Comparison of ENCODE assay signal across 7 mouse cellular contexts in genomic region chr6:90462181-90462706, GRCm38 (mm10). TPM values are rescaled to one million over a fixed set of nuclear protein-coding genes. Genes with fewer than 3 reads are reported as not detected.
DNase-seq lines count a peak whose midpoint lies in the region; ATAC-seq and TF ChIP-seq lines count a peak whose summit lies in the region.

Gene Klf15 (plus strand): TSS chr6:90462576.

- WGBS in embryonic facial prominence, embryonic 14.5 days, result 1% methylated on average over 22 of the region's 70 CpGs
- WGBS in heart, adult 2 months, result 1% methylated on average over 69 of the region's 70 CpGs
- WGBS in midbrain, embryonic 11.5 days, result under 1% methylated on average over 70 of the region's 70 CpGs
- WGBS in stomach, embryonic 14.5 days, result under 1% methylated on average over 70 of the region's 70 CpGs

- peak within 1 kb of the TSS; percentile 68 for H3K4me3 ChIP-seq in embryonic facial prominence, embryonic 14.5 days (ENCODE audit: low read depth, low read length)
- H3K4me3 ChIP-seq in heart, adult 2 months, result peak within 1 kb of the TSS; percentile 94
- H3K4me3 ChIP-seq in midbrain, embryonic 11.5 days (ENCODE audit: low read depth, low read length), result peak within 1 kb of the TSS; percentile 61
- H3K4me3 ChIP-seq in stomach, embryonic 14.5 days (ENCODE audit: low read depth, low read length), result peak within 1 kb of the TSS; percentile 59

- TF ChIP-seq CTCF in heart, adult 2 months (IDR thresholded peaks at IDR 0.05), result no peak

- DNase-seq in embryonic facial prominence, embryonic 14.5 days (ENCODE audit: low spot score), result peak; percentile 84
- DNase-seq in heart, adult 2 months, result peak; percentile 92
- DNase-seq in kidney, adult 18-20 months, result peak; percentile 90
- DNase-seq in left cerebral cortex, postnatal 36 days (ENCODE audit: low spot score in 2 of 2), result peak; percentile 87 to 94
- peak; percentile 97 for DNase-seq in midbrain, embryonic 11.5 days (ENCODE audit: low spot score, missing footprints)

- no peaks in the 10 kb centered on the region for H3K36me3 ChIP-seq in embryonic facial prominence, embryonic 14.5 days (ENCODE audit: control insufficient read depth, insufficient read depth, low read length)
- H3K36me3 ChIP-seq in heart, adult 2 months (ENCODE audit: control insufficient read depth, insufficient read depth, low read length), result peaks cover 3% of the 10 kb centered on the region; the same call in 1 of the 2 replicates
- H3K36me3 ChIP-seq in midbrain, embryonic 11.5 days (ENCODE audit: control insufficient read depth, insufficient read depth, low read length), result no peaks in the 10 kb centered on the region
- H3K36me3 ChIP-seq in stomach, embryonic 14.5 days (ENCODE audit: control insufficient read depth, insufficient read depth, low read length), result no peaks in the 10 kb centered on the region

- no peaks in the 10 kb centered on the region for H3K9me3 ChIP-seq in embryonic facial prominence, embryonic 14.5 days (ENCODE audit: control insufficient read depth, low read length)
- no peaks in the 10 kb centered on the region for H3K9me3 ChIP-seq in midbrain, embryonic 11.5 days (ENCODE audit: control insufficient read depth, low read length)
- H3K9me3 ChIP-seq in stomach, embryonic 14.5 days (ENCODE audit: control insufficient read depth, low read depth, low read length), result no peaks in the 10 kb centered on the region

- peaks cover 22% of the 10 kb centered on the region for H3K27me3 ChIP-seq in embryonic facial prominence, embryonic 14.5 days (replicated peaks; ENCODE audit: control insufficient read depth, insufficient read depth, low read length)
- no peaks in the 10 kb centered on the region for H3K27me3 ChIP-seq in heart, adult 2 months (ENCODE audit: control insufficient read depth, insufficient read depth, low read length)
- peaks cover 23% of the 10 kb centered on the region for H3K27me3 ChIP-seq in midbrain, embryonic 11.5 days (ENCODE audit: control insufficient read depth, insufficient read depth, low read length)
- peaks cover 14% of the 10 kb centered on the region; the same call in 1 of the 2 replicates for H3K27me3 ChIP-seq in stomach, embryonic 14.5 days (ENCODE audit: control insufficient read depth, insufficient read depth, low read length)

- H3K79me2 ChIP-seq in heart, adult 2 months (replicated peaks; ENCODE audit: control insufficient read depth, insufficient read depth, low read length), result no peaks in the 10 kb centered on the region

- TF ChIP-seq POLR2A in heart, adult 2 months (IDR thresholded peaks at IDR 0.05; ENCODE audit: insufficient read depth, low read depth, low read length), result peak; percentile 56; the same call in 1 of the 2 replicates

- H3K4me2 ChIP-seq in embryonic facial prominence, embryonic 14.5 days (ENCODE audit: low read depth, low read length), result peak within 1 kb of the TSS; percentile 100
- H3K4me2 ChIP-seq in midbrain, embryonic 11.5 days, result peak within 1 kb of the TSS; percentile 100
- H3K4me2 ChIP-seq in stomach, embryonic 14.5 days (replicated peaks; ENCODE audit: low read depth, low read length), result peak within 1 kb of the TSS; percentile 100

- peak; percentile 78 for ATAC-seq in cerebellum, adult (ENCODE audit: insufficient number of reproducible peaks, low FRiP score, low TSS enrichment)
- peak; percentile 82 for ATAC-seq in embryonic facial prominence, embryonic 14.5 days (ENCODE audit: low read depth)
- peak; percentile 87 for ATAC-seq in midbrain, embryonic 11.5 days (ENCODE audit: low FRiP score)
- ATAC-seq in stomach, embryonic 14.5 days (ENCODE audit: insufficient number of reproducible peaks, insufficient read depth, low FRiP score, low read depth), result peak; percentile 80

- TF ChIP-seq EP300 in heart, adult 2 months (IDR thresholded peaks at IDR 0.05; ENCODE audit: insufficient read depth, low read depth, low read length), result peak; percentile 25; the same call in 1 of the 2 replicates

- H3K4me1 ChIP-seq in embryonic facial prominence, embryonic 14.5 days (ENCODE audit: control insufficient read depth, insufficient read depth, low read length), result peaks cover 10% of the 10 kb centered on the region
- peaks cover 15% of the 10 kb centered on the region for H3K4me1 ChIP-seq in heart, adult 2 months (ENCODE audit: control insufficient read depth, insufficient read depth, low read length)
- peaks cover 14% of the 10 kb centered on the region for H3K4me1 ChIP-seq in midbrain, embryonic 11.5 days (ENCODE audit: control insufficient read depth, insufficient read depth, low read length)
- H3K4me1 ChIP-seq in stomach, embryonic 14.5 days (ENCODE audit: control insufficient read depth, insufficient read depth, low read length), result peaks cover 13% of the 10 kb centered on the region; the same call in 1 of the 2 replicates

- no peak within 1 kb of the TSS for H3K27ac ChIP-seq in embryonic facial prominence, embryonic 14.5 days (replicated peaks; ENCODE audit: low read depth, low read length)
- H3K27ac ChIP-seq in heart, adult 2 months, result peak within 1 kb of the TSS; percentile 98
- H3K27ac ChIP-seq in midbrain, embryonic 11.5 days (ENCODE audit: low read depth, low read length), result no peak within 1 kb of the TSS
- no peak within 1 kb of the TSS for H3K27ac ChIP-seq in stomach, embryonic 14.5 days (ENCODE audit: low read length)

- intact Hi-C loops in heart, adult 2 months (cut with DNase I), result loop anchor here (1.0 to 10.0 kb wide), 2 partner anchors 53 to 1117 kb away; no protein-coding TSS in a partner anchor
- intact Hi-C loops in left cerebral cortex, postnatal 36 days (cut with DNase I), result loop anchor here (2.0 to 5.0 kb wide), 2 partner anchors 45 to 75 kb away; no protein-coding TSS in a partner anchor

- H3K9ac ChIP-seq in embryonic facial prominence, embryonic 14.5 days (ENCODE audit: low read depth, low read length), result peak within 1 kb of the TSS; percentile 71
- H3K9ac ChIP-seq in heart, adult 2 months (ENCODE audit: low read depth, low read length), result peak within 1 kb of the TSS; percentile 86
- H3K9ac ChIP-seq in midbrain, embryonic 11.5 days (ENCODE audit: low read length), result peak within 1 kb of the TSS; percentile 72
- peak within 1 kb of the TSS; percentile 58 for H3K9ac ChIP-seq in stomach, embryonic 14.5 days (replicated peaks; ENCODE audit: low read depth, low read length)

RNA-seq across cellular contexts. Expression of gene Klf15, which starts in this region (rescaled TPM):
- 7.0 and 8.4 TPM in 2 replicates for polyA plus RNA-seq in embryonic facial prominence, embryonic 14.5 days (2014; fragmentation: Nextera tagmentation; extraction: Ambion mirVana)
- total RNA-seq in heart, adult 2 months (2021), result 10 to 100 TPM; 64.7 to 67.4 TPM
- 54.7 and 60.2 TPM in 2 replicates for polyA plus RNA-seq in heart, adult 2 months (2012; rRNA removed)
- 10 to 100 TPM; 26.4 to 27.2 TPM for total RNA-seq in left cerebral cortex, postnatal 36 days (2021)
- 3.5 and 4.2 TPM in 2 replicates for polyA plus RNA-seq in midbrain, embryonic 11.5 days (2014; fragmentation: Nextera tagmentation; extraction: Ambion mirVana)
- 3.8 and 4.8 TPM in 2 replicates for polyA plus RNA-seq in stomach, embryonic 14.5 days (2014; fragmentation: Nextera tagmentation; extraction: Ambion mirVana)
